Mouse (Mus musculus) mouse trophoblast stem cell (cell line): ENCODE measurements around the gene Pkm.

Experiments used
- in situ Hi-C, 2 experiments: fragments of 300-500 bp; cut with MseI, MboI; formaldehyde crosslinking; loops; 2 replicates in 1 of 2; 3 replicates in 1 of 2; pipeline ENCODE4 v1.15.1; 2025

The Pkm gene

GRCm38 (mm10) chr9:59666016-59666415 lies 9.8 kb downstream of the Pkm start:
- in situ Hi-C loops, result no loop called here

- in situ Hi-C loops, result no loop called here
Observed at GRCm38 (mm10) chr9:59666813-59667212, 10.6 kb downstream of the Pkm start.

GRCm38 (mm10) chr9:59667250-59667649 lies 11.1 kb downstream of the Pkm start:
- in situ Hi-C loops, result no loop called here

- in situ Hi-C loops, result no loop called here
Observed at GRCm38 (mm10) chr9:59667904-59668303, 11.7 kb downstream of the Pkm start.

- in situ Hi-C loops, result no loop called here
Observed at GRCm38 (mm10) chr9:59668473-59668872, 12.3 kb downstream of the Pkm start.

- in situ Hi-C loops, result no loop called here
Observed at GRCm38 (mm10) chr9:59669172-59669571, 13.0 kb downstream of the Pkm start.

- in situ Hi-C loops, result no loop called here
Observed at GRCm38 (mm10) chr9:59672195-59672894, 16.2 kb downstream of the Pkm start.

- in situ Hi-C loops, result no loop called here
Observed at GRCm38 (mm10) chr9:59673427-59673826, 17.3 kb downstream of the Pkm start.

GRCm38 (mm10) chr9:59675598-59675997 lies 19.4 kb downstream of the Pkm start:
- in situ Hi-C loops, result no loop called here

- in situ Hi-C loops, result no loop called here
Observed at GRCm38 (mm10) chr9:59678313-59678712, 22.1 kb downstream of the Pkm start.

GRCm38 (mm10) chr9:59679678-59680533 lies 23.7 kb downstream of the Pkm start, which contains the start of gene Gramd2:
Gramd2 (plus strand) TSS chr9:59680144.
- in situ Hi-C loops, result no loop called here

- in situ Hi-C loops, result no loop called here
Observed at GRCm38 (mm10) chr9:59680534-59680875, 24.3 kb downstream of the Pkm start.

GRCm38 (mm10) chr9:59684020-59684419 lies 27.9 kb downstream of the Pkm start:
- in situ Hi-C loops, result no loop called here

GRCm38 (mm10) chr9:59687416-59688046 lies 31.4 kb downstream of the Pkm start:
- in situ Hi-C loops, result no loop called here

GRCm38 (mm10) chr9:59691635-59692094 lies 35.5 kb downstream of the Pkm start:
- in situ Hi-C loops, result no loop called here

GRCm38 (mm10) chr9:59692145-59692544 lies 36.0 kb downstream of the Pkm start:
- in situ Hi-C loops, result no loop called here

GRCm38 (mm10) chr9:59694571-59695450 lies 38.6 kb downstream of the Pkm start:
- in situ Hi-C loops, result no loop called here

- in situ Hi-C loops, result no loop called here
Observed at GRCm38 (mm10) chr9:59695451-59695813, 39.3 kb downstream of the Pkm start.

GRCm38 (mm10) chr9:59696381-59696780 lies 40.2 kb downstream of the Pkm start:
- in situ Hi-C loops, result no loop called here

GRCm38 (mm10) chr9:59701094-59701493 lies 44.9 kb downstream of the Pkm start:
- in situ Hi-C loops, result no loop called here

- in situ Hi-C loops, result no loop called here
Observed at GRCm38 (mm10) chr9:59703099-59703498, 46.9 kb downstream of the Pkm start.
